Mouse (Mus musculus) olfactory bulb, adult 2 months (tissue): Measurements from ENCODE around the gene F11.

Experiments used
- CTCF ChIP-seq: fragments of 200-500 bp; IDR thresholded peaks from 2 replicates; pipeline ENCODE4 v1.5.1; 2012; ENCODE audit warnings: low read depth, mild to moderate bottlenecking, low read length, moderate library complexity; ENCODE audit not compliant: insufficient read depth
- POLR2A ChIP-seq: fragments of 200-500 bp; IDR thresholded peaks from 2 replicates; pipeline ENCODE4 v1.6.1; 2012; ENCODE audit warnings: mild to moderate bottlenecking, low read depth, low read length, moderate library complexity; ENCODE audit not compliant: insufficient read depth

- TF ChIP-seq POLR2A (no peak), CTCF (no peak)
These were observed 6.7 kb upstream of the F11 start for GRCm38 (mm10) chr8:45268485-45268884.
